Comparison of ENCODE assay signal across 21 mouse cellular contexts in genomic region chr12:5139302-5139701, GRCm38 (mm10).
A peak's percentile ranks its signal among the peaks of the same experiment; 100 is the strongest.
DNase-seq lines count a peak whose midpoint lies in the region; ATAC-seq and TF ChIP-seq lines count a peak whose summit lies in the region.
"Had no signal": no experiment of that assay in that cellular context is flagged by ENCODE, and none has a peak within 500 bp of the region (broad histone marks: within the 10 kb centered on the region; RNA-seq: fewer than 3 reads in every experiment).

No protein-coding gene starts in this region.

- no peak overlapping the region for H3K4me2 ChIP-seq in lung, postnatal 0 days (replicated peaks; ENCODE audit: low read depth, low read length)
- H3K4me2 ChIP-seq: hindbrain, embryonic 14.5 days had no signal

- H3K4me1 ChIP-seq in lung, postnatal 0 days (ENCODE audit: insufficient read depth, low read depth, low read length) = no peaks in the 10 kb centered on the region
- H3K4me1 ChIP-seq: heart, embryonic 10.5 days had no signal

- H3K36me3 ChIP-seq in lung, postnatal 0 days (ENCODE audit: insufficient read depth, low read length) = no peaks in the 10 kb centered on the region
- H3K36me3 ChIP-seq: heart, embryonic 10.5 days had no signal

- ATAC-seq in lung, postnatal 0 days = no peak
- ATAC-seq in erythroblast, adult 5-6 weeks (replicated peaks; ENCODE audit: low FRiP score, poor library complexity, severe bottlenecking) = no peak
- ATAC-seq: activated CD4-positive, CD25-positive, alpha-beta regulatory T cell, adult 4 months; forebrain, embryonic 14.5 days; Patski had no signal

- no peaks in the 10 kb centered on the region for H3K9me3 ChIP-seq in lung, postnatal 0 days (ENCODE audit: low read length)
- H3K9me3 ChIP-seq: embryonic facial prominence, embryonic 10.5 days; forebrain, embryonic 10.5 days; heart, embryonic 10.5 days had no signal

- no peak overlapping the region for H3K4me3 ChIP-seq in left cerebral cortex, adult 2 months
- H3K4me3 ChIP-seq in lung, postnatal 0 days (ENCODE audit: low read depth, low read length) = no peak overlapping the region
- H3K4me3 ChIP-seq: embryonic facial prominence, embryonic 10.5 days; erythroblast, embryonic 14.5 days; forebrain, embryonic 10.5 days; heart, embryonic 10.5 days had no signal

- DNase-seq in adrenal gland, postnatal 14 days = peak; percentile 17
- DNase-seq in adrenal gland, adult 8-10 months = no peak
- no peak for DNase-seq in left cerebral cortex, adult 2 months (ENCODE audit: extremely low spot score in 1 of 2, low spot score in 2 of 2)
- DNase-seq in left cerebral cortex, adult 8-10 months (ENCODE audit: low spot score in 2 of 2) = no peak
- peak; percentile 31 for DNase-seq in lung, postnatal 0 days (ENCODE audit: low spot score)
- DNase-seq in lung, adult 18-20 months = no peak
- DNase-seq: cerebellum, adult 2 months; cerebellum, postnatal 10 days; gastrocnemius, postnatal 10 days; heart, adult 18-20 months; heart, postnatal 10 days; heart, postnatal 4 days had no signal

- TF ChIP-seq EP300 in lung, postnatal 0 days (IDR thresholded peaks at IDR 0.05) = no peak

- intact Hi-C loops in left cerebral cortex, adult 2 months (cut with DNase I) = loop anchor here (2.0 kb wide), 1 partner anchor 111 kb away; no protein-coding TSS in a partner anchor

- no peak for TF ChIP-seq CTCF in left cerebral cortex, adult 2 months (IDR thresholded peaks at IDR 0.05)
- no peak for TF ChIP-seq CTCF in lung, postnatal 0 days (IDR thresholded peaks at IDR 0.05)

- no peak overlapping the region for H3K9ac ChIP-seq in lung, postnatal 0 days (replicated peaks; ENCODE audit: low read depth)
- H3K9ac ChIP-seq: hindbrain, embryonic 14.5 days had no signal

- WGBS in lung, postnatal 0 days = 30% methylated on average over 4 of the region's 4 CpGs

- H3K27ac ChIP-seq in left cerebral cortex, adult 2 months = peak overlapping the region; percentile 21
- H3K27ac ChIP-seq in lung, postnatal 0 days (ENCODE audit: low read length) = no peak overlapping the region
- H3K27ac ChIP-seq: embryonic facial prominence, embryonic 10.5 days; forebrain, embryonic 10.5 days; heart, embryonic 10.5 days; hindbrain, embryonic 14.5 days had no signal

- H3K27me3 ChIP-seq in lung, postnatal 0 days (replicated peaks; ENCODE audit: insufficient read depth, low read length) = no peaks in the 10 kb centered on the region
- H3K27me3 ChIP-seq: Patski had no signal

Comparison
In these comparisons a context has a peak if more than half of its experiments do, and no peak if none do; other contexts are left out.
1. DNase-seq: peak in adrenal gland, postnatal 14 days (single experiment) and lung, postnatal 0 days (single experiment); none in adrenal gland, adult 8-10 months (single experiment), left cerebral cortex, adult 2 months (0 of 2), left cerebral cortex, adult 8-10 months (0 of 2) and lung, adult 18-20 months (0 of 2).